Mouse (Mus musculus) megakaryocyte progenitor cell, adult 5-6 weeks (primary cell): ENCODE results near the gene Nipal3. TPM values are rescaled to one million over a fixed set of nuclear protein-coding genes. Genes with fewer than 3 reads are reported as not detected.
A peak's percentile ranks its signal among the peaks of the same experiment; 100 is the strongest.

Source experiments
- ATAC-seq: replicated peaks from 2 replicates; pipeline ENCODE4 v1.8.0; 2016; ENCODE audit warnings: mild to moderate bottlenecking, moderate TSS enrichment, inconsistent platforms; ENCODE audit not compliant: poor library complexity
- total RNA-seq, 2 experiments: library from RNA; stranded (forward) in 1 of 2; stranded (reverse) in 1 of 2; fragments of 157-497, 149-512 nt in 1 of 2; fragments of 200-1000 nt in 1 of 2; gene quantifications; 2 replicates each; pipeline versions ENCODE4 v1.2.3 to v1.2.4; 2015 to 2017

Gene Nipal3
- total RNA-seq, 2 experiments from 2014 or later = 6.6 to 23.3 TPM

- no peak for ATAC-seq
Observed at GRCm38 (mm10) chr4:135437924-135438323, 56.9 kb downstream of the Nipal3 start.

- ATAC-seq = no peak
Observed at GRCm38 (mm10) chr4:135436291-135436690, 58.5 kb downstream of the Nipal3 start.

GRCm38 (mm10) chr4:135434395-135434789 lies 60.4 kb downstream of the Nipal3 start:
- no peak for ATAC-seq

- ATAC-seq = peak; percentile 77
Observed at GRCm38 (mm10) chr4:135433443-135434394, 61.1 kb downstream of the Nipal3 start, which contains the start of gene Rcan3. Rcan3 (minus strand) TSS chr4:135433853.

- ATAC-seq = no peak
Observed at GRCm38 (mm10) chr4:135433086-135433442, 61.8 kb downstream of the Nipal3 start.

- ATAC-seq = no peak
Observed at GRCm38 (mm10) chr4:135429990-135430760, 64.7 kb downstream of the Nipal3 start.

GRCm38 (mm10) chr4:135429383-135429782 lies 65.5 kb downstream of the Nipal3 start:
- peak; percentile 9; the same call in 1 of the 2 replicates for ATAC-seq

- ATAC-seq = no peak
Observed at GRCm38 (mm10) chr4:135426587-135426986, 68.3 kb downstream of the Nipal3 start.

GRCm38 (mm10) chr4:135425625-135426024 lies 69.2 kb downstream of the Nipal3 start:
- ATAC-seq = no peak

- ATAC-seq = no peak
Observed at GRCm38 (mm10) chr4:135420961-135421360, 73.9 kb downstream of the Nipal3 start.

GRCm38 (mm10) chr4:135420416-135420815 lies 74.4 kb downstream of the Nipal3 start:
- no peak for ATAC-seq

GRCm38 (mm10) chr4:135419996-135420395 lies 74.8 kb downstream of the Nipal3 start:
- ATAC-seq = no peak

GRCm38 (mm10) chr4:135416367-135416766 lies 78.5 kb downstream of the Nipal3 start:
- ATAC-seq = peak; percentile 71

- ATAC-seq = no peak
Observed at GRCm38 (mm10) chr4:135413491-135413890, 81.3 kb downstream of the Nipal3 start.

GRCm38 (mm10) chr4:135411633-135412032 lies 83.2 kb downstream of the Nipal3 start:
- peak; percentile 88 for ATAC-seq

- no peak for ATAC-seq
Observed at GRCm38 (mm10) chr4:135406180-135406579, 88.7 kb downstream of the Nipal3 start.

- ATAC-seq = peak; percentile 75
Observed at GRCm38 (mm10) chr4:135404916-135405315, 89.9 kb downstream of the Nipal3 start.

GRCm38 (mm10) chr4:135404048-135404447 lies 90.8 kb downstream of the Nipal3 start:
- no peak for ATAC-seq

GRCm38 (mm10) chr4:135401881-135402280 lies 93.0 kb downstream of the Nipal3 start:
- no peak for ATAC-seq

- no peak for ATAC-seq
Observed at GRCm38 (mm10) chr4:135397991-135398390, 96.8 kb downstream of the Nipal3 start, which contains the start of gene Ncmap. Ncmap (minus strand) TSS chr4:135398227.

GRCm38 (mm10) chr4:135397551-135397950 lies 97.3 kb downstream of the Nipal3 start:
- no peak for ATAC-seq

- no peak for ATAC-seq
Observed at GRCm38 (mm10) chr4:135396303-135396702, 98.5 kb downstream of the Nipal3 start.
